Mouse (Mus musculus): ENCODE results near the gene Ttc39b.

- TF ChIP-seq CTCF (IDR thresholded peaks at IDR 0.05; ENCODE audit: insufficient read depth, low read length) (no peak), POLR2A (IDR thresholded peaks at IDR 0.05; ENCODE audit: borderline replicate concordance, extremely low read depth, low read depth, low read length) (no peak)
Observed at GRCm38 (mm10) chr4:83253679-83254078, 70.4 kb downstream of the Ttc39b start.

Measured in lung, adult 2 months (tissue).